Mouse (Mus musculus) liver, embryonic 14.5 days (tissue): Measurements from ENCODE around the gene Tgfbr3l. TPM values are rescaled to one million over a fixed set of nuclear protein-coding genes. Genes with fewer than 3 reads are reported as not detected.

Experiments
- ATAC-seq: fragments of 200-750 bp; cut with Nextera tagmentation; 2 replicates; pipeline ENCODE4 v1.8.0; 2017; ENCODE audit warnings: moderate number of reproducible peaks, mild to moderate bottlenecking, moderate library complexity; ENCODE audit not compliant: insufficient read depth
- DNase-seq, 3 experiments: peaks; one replicate each; pipeline ENCODE4 v3.0.0-alpha.2; 2012 to 2013; ENCODE audit warnings: low read depth in 3 of 3, low spot score in 3 of 3
- H3K27ac ChIP-seq: fragments of 300-500 bp; sonication (generic); 2 replicates; pipeline ENCODE4 v1.5.1; 2014; ENCODE audit warnings: moderate library complexity, mild to moderate bottlenecking, control low read depth, inconsistent platforms
- H3K27me3 ChIP-seq: fragments of 300-500 bp; sonication (generic); 2 replicates; pipeline ENCODE4 v1.6.1; 2014; ENCODE audit warnings: mild to moderate bottlenecking, low read length, moderate library complexity; ENCODE audit not compliant: control insufficient read depth, insufficient read depth
- H3K36me3 ChIP-seq: fragments of 300-500 bp; sonication (generic); replicated peaks from 2 replicates; pipeline ENCODE4 v1.6.1; 2014; ENCODE audit warnings: low read depth; ENCODE audit not compliant: control insufficient read depth, insufficient read depth
- H3K4me1 ChIP-seq, 2 experiments: fragments of 200-500 bp in 1 of 2; fragments of 300-500 bp in 1 of 2; sonication (generic) in 1 of 2; replicated peaks; 2 replicates each; pipeline ENCODE4 v1.6.1; 2012 to 2014; ENCODE audit warnings: antibody characterized with exemption in 1 of 2, inconsistent platforms in 1 of 2, low read length in 1 of 2; ENCODE audit not compliant: control insufficient read depth in 2 of 2, insufficient read depth in 2 of 2
- H3K4me2 ChIP-seq: fragments of 300-500 bp; sonication (generic); 2 replicates; pipeline ENCODE4 v1.6.1; 2014; ENCODE audit warnings: low read depth, mild to moderate bottlenecking, control low read depth, moderate library complexity
- H3K4me3 ChIP-seq, 2 experiments: fragments of 200-500 bp in 1 of 2; fragments of 300-500 bp in 1 of 2; sonication (generic) in 1 of 2; 2 replicates each; pipeline ENCODE4 v1.5.1; 2012 to 2014; ENCODE audit warnings: low read depth in 2 of 2, low read length in 2 of 2, mild to moderate bottlenecking in 2 of 2, control low read depth in 1 of 2, inconsistent platforms in 1 of 2, moderate library complexity in 1 of 2; ENCODE audit not compliant: insufficient read depth in 1 of 2
- H3K9ac ChIP-seq: fragments of 300-500 bp; sonication (generic); replicated peaks from 2 replicates; pipeline ENCODE4 v1.6.1; 2014; ENCODE audit warnings: mild to moderate bottlenecking, control low read depth, moderate library complexity
- H3K9me3 ChIP-seq: fragments of 300-500 bp; sonication (generic); 2 replicates; pipeline ENCODE4 v1.6.1; 2016; ENCODE audit warnings: low read length, mixed read lengths; ENCODE audit not compliant: control insufficient read depth
- CTCF ChIP-seq: IDR thresholded peaks from 2 replicates; pipeline ENCODE4 v1.5.1; 2016; ENCODE audit warnings: antibody characterized with exemption, low read depth, control low read depth
- EP300 ChIP-seq: IDR thresholded peaks from 2 replicates; pipeline ENCODE4 v1.6.1; 2016; ENCODE audit warnings: antibody characterized with exemption, low read depth
- WGBS: fragments of 180-500 bp; shearing (Covaris S2); extraction: QIAGEN DNeasy Blood & Tissue Kit; methylation state at CpG from one replicate; pipeline ENCODE4 v1.1.7; 2014; ENCODE audit not compliant: insufficient replicate concordance; 5-methylcytosine and 5-hydroxymethylcytosine counted together
- polyA plus RNA-seq, 2 experiments: library from polyadenylated mRNA; depleted of rRNA in 1 of 2; stranded (reverse) in 1 of 2; unstranded in 1 of 2; fragments of >200 nt; fragmentation: Nextera tagmentation in 1 of 2; extraction: Ambion mirVana in 1 of 2; gene quantifications; 2 replicates each; pipeline versions ENCODE4 v1.2.1 to v1.2.3; 2012 to 2014

Gene Tgfbr3l
- polyA plus RNA-seq, 2 experiments: 0.30 to 5.2 TPM

- Histone ChIP-seq H3K4me3 (no peak overlapping the region), H3K36me3 (peaks cover 22% of the 10 kb centered on the region), H3K27ac (no peak overlapping the region), H3K9me3 (no peaks in the 10 kb centered on the region), H3K4me1 (peaks cover 8% of the 10 kb centered on the region in 2 experiments), H3K4me2 (no peak overlapping the region), H3K27me3 (no peaks in the 10 kb centered on the region), H3K9ac (no peak overlapping the region)
- no peak for ATAC-seq
- 84% methylated on average over 4 of the region's 4 CpGs for WGBS
- TF ChIP-seq CTCF: no peak
- TF ChIP-seq EP300: no peak
- DNase-seq: no peak
Observed at GRCm38 (mm10) chr8:4257350-4257749, 9.3 kb downstream of the Tgfbr3l start.

- Histone ChIP-seq H3K4me3 (peak overlapping the region; percentile 39 to 58), H3K4me2 (peak overlapping the region; percentile 97), H3K9me3 (no peaks in the 10 kb centered on the region), H3K27ac (no peak overlapping the region), H3K9ac (no peak overlapping the region; the same call in 1 of the 2 replicates), H3K4me1 (peaks cover 4 to 8% of the 10 kb centered on the region in 2 experiments), H3K36me3 (peaks cover 24% of the 10 kb centered on the region), H3K27me3 (no peaks in the 10 kb centered on the region)
- TF ChIP-seq CTCF: peak; percentile 97
- TF ChIP-seq EP300: no peak
- DNase-seq (peak in 2 of 3 experiments; percentile 49 to 53), ATAC-seq (peak; percentile 49)
- 3% methylated on average over 34 of the region's 35 CpGs for WGBS
Observed at GRCm38 (mm10) chr8:4258233-4258632, 10.2 kb downstream of the Tgfbr3l start.

- Histone ChIP-seq H3K36me3 (peaks cover 24% of the 10 kb centered on the region), H3K27ac (no peak overlapping the region)
Observed at GRCm38 (mm10) chr8:4258678-4259077, 10.7 kb downstream of the Tgfbr3l start.

GRCm38 (mm10) chr8:4259125-4259804 lies 11.3 kb downstream of the Tgfbr3l start, which contains the start of gene Ctxn1:
Gene Ctxn1, minus strand, starts transcription at chr8:4259274.
- Histone ChIP-seq H3K27ac (peak within 1 kb of the TSS; percentile 50), H3K9me3 (no peaks in the 10 kb centered on the region), H3K4me2 (peak within 1 kb of the TSS; percentile 97), H3K4me3 (peak within 1 kb of the TSS; percentile 39 to 58), H3K36me3 (peaks cover 24% of the 10 kb centered on the region), H3K27me3 (no peaks in the 10 kb centered on the region), H3K4me1 (peaks cover 3 to 4% of the 10 kb centered on the region in 2 experiments), H3K9ac (peak within 1 kb of the TSS; percentile 47)
- WGBS: 10% methylated on average over 31 of the region's 33 CpGs
- peak; percentile 93 for ATAC-seq
- TF ChIP-seq EP300 (no peak), CTCF (no peak)
- peak; percentile 77 to 84 (median 83) for DNase-seq

More at GRCm38 (mm10) chr8:4258678-4259077, 10.7 kb downstream of the Tgfbr3l start:
- Histone ChIP-seq H3K4me1 (peaks cover 4 to 7% of the 10 kb centered on the region in 2 experiments), H3K4me3 (peak overlapping the region; percentile 39 to 58), H3K9me3 (no peaks in the 10 kb centered on the region), H3K27me3 (no peaks in the 10 kb centered on the region), H3K4me2 (peak overlapping the region; percentile 97), H3K9ac (peak overlapping the region; percentile 47)
- WGBS: under 1% methylated on average over 31 of the region's 32 CpGs
- DNase-seq: no peak
- no peak for TF ChIP-seq EP300
- TF ChIP-seq CTCF: no peak
- ATAC-seq: peak; percentile 65

GRCm38 (mm10) chr8:4259805-4260170 lies 11.8 kb downstream of the Tgfbr3l start:
- H3K27me3 ChIP-seq: no peaks in the 10 kb centered on the region
- H3K4me3 ChIP-seq: no peak overlapping the region
- H3K4me2 ChIP-seq: no peak overlapping the region; the same call in 1 of the 2 replicates
- peak overlapping the region; percentile 50 for H3K27ac ChIP-seq
- ATAC-seq (no peak), DNase-seq (no peak)
- 84% methylated on average over 4 of the region's 4 CpGs for WGBS
- H3K9me3 ChIP-seq: no peaks in the 10 kb centered on the region
- peaks cover 3 to 4% of the 10 kb centered on the region in 2 experiments for H3K4me1 ChIP-seq
- H3K9ac ChIP-seq: no peak overlapping the region
- peaks cover 21% of the 10 kb centered on the region for H3K36me3 ChIP-seq
- no peak for TF ChIP-seq EP300
- TF ChIP-seq CTCF: no peak
